Mouse (Mus musculus) brain, embryonic 14.5 days (tissue): ENCODE measurements around the gene Olfr1368.

ENCODE experiments used
- CTCF ChIP-seq: fragments of 200-500 bp; IDR thresholded peaks from 2 replicates; pipeline ENCODE4 v1.5.1; 2012; ENCODE audit warnings: inconsistent platforms, mild to moderate bottlenecking, moderate library complexity, borderline replicate concordance; ENCODE audit not compliant: insufficient read depth, insufficient read length; ENCODE audit errors: extremely low read depth
- POLR2A ChIP-seq: fragments of 200-500 bp; IDR thresholded peaks from 2 replicates; pipeline ENCODE4 v1.6.1; 2012; ENCODE audit warnings: mild to moderate bottlenecking, inconsistent platforms, borderline replicate concordance; ENCODE audit not compliant: poor library complexity, insufficient read depth, insufficient read length, severe bottlenecking; ENCODE audit errors: extremely low read depth

DNA sequence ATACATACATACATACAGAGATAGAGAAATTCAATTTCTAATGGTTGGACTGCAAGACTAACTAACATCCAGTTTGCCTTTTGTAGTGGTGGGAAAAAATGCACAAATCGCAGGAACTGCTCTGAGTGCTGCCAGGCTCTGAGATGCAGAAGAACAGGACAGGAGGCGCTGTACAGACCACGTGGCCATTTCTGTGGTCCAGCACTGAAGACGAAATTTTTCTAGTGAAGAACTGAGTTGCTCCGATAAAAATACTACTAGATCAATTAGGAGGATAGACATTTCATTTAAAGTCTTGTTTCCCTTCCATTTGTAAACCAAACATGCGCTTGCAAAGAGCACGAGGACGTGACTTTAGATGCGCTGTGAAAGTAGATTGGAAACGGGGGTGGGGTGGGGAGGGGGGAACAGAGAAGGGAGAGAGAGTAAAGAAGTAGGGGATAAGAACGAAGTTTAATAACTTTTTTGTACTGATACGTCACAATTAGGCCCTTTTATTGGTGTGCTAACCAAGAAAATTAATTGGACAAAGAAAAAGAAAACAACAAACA, 26.0 kb upstream of the Olfr1368 start:
- TF ChIP-seq POLR2A: no peak
- peak; percentile 26; the same call in 1 of the 2 replicates for TF ChIP-seq CTCF
